Comparison of ENCODE assay signal across 9 mouse cellular contexts in the genomic region with DNA sequence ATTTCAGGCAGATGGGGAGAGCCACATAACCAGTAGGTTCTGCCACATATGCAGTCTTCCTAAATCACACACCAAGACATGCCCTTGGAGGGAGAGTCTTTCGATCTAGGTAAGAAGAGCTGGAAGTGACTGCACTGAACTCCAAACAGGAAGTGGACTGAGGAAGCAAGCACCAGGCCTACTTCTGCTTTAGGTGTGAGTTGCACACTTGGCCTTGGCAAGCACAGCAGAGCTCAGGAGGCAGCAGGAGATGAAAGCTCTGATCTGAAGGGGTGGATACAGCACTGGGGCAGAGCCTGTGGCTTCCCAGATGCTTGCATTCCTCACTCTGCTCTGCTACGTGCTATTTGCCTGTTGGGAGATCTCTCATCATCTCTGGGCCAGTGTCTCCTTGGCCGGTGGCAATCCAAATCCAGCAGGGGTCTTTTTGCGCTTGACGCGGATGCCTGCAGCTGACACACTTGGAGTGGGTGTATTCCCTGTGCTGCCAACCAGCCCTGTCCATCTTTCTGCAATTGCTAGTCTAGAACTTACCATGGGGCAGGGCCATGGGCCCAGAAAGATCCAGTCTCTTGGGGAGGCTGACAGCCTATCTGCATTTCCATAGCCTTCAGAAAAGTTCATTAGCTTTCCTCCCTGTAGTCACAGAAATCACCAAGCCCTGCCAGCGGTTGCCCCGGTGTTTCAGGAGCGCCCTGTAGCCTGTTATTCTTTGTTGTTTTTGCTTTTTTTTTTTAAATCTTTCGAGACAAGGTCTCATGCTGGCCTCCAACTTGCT. TPM values are rescaled to one million over a fixed set of nuclear protein-coding genes. Genes with fewer than 3 reads are reported as not detected.
DNase-seq lines count a peak whose midpoint lies in the region; ATAC-seq and TF ChIP-seq lines count a peak whose summit lies in the region.
"Had no signal": no experiment of that assay in that cellular context is flagged by ENCODE, and none has a peak within 500 bp of the region (broad histone marks: within the 10 kb centered on the region; RNA-seq: fewer than 3 reads in every experiment).

No protein-coding gene starts in this region.

- DNase-seq in layer of hippocampus, adult 2 months (ENCODE audit: low spot score in 2 of 2): no peak
- DNase-seq in layer of hippocampus, adult 18-20 months (ENCODE audit: low spot score in 2 of 2): no peak
- peak; percentile 56 for DNase-seq in NIH3T3 (ENCODE audit: low read depth)
- DNase-seq in MN1 (ENCODE audit: low spot score): no peak
- no peak for DNase-seq in testis, postnatal 10 days (ENCODE audit: low spot score)
- DNase-seq in cerebellum, adult 11 months: no peak
- DNase-seq: kidney, postnatal 36 days had no signal

- H3K4me3 ChIP-seq in layer of hippocampus, adult 2 months: no peak overlapping the region
- H3K4me3 ChIP-seq in hindbrain, embryonic 13.5 days: no peak overlapping the region
- peak overlapping the region; percentile 71 for H3K4me3 ChIP-seq in megakaryocyte, embryonic 14.5 days (replicated peaks)

- H3K9me3 ChIP-seq in hindbrain, embryonic 13.5 days: no peaks in the 10 kb centered on the region
- no peaks in the 10 kb centered on the region for H3K9me3 ChIP-seq in megakaryocyte, embryonic 14.5 days

- H3K27me3 ChIP-seq in hindbrain, embryonic 13.5 days: no peaks in the 10 kb centered on the region
- no peaks in the 10 kb centered on the region for H3K27me3 ChIP-seq in megakaryocyte, embryonic 14.5 days (replicated peaks)

- no peak overlapping the region for H3K9ac ChIP-seq in hindbrain, embryonic 13.5 days

- WGBS in hindbrain, embryonic 13.5 days: 71% methylated on average over 10 of the region's 10 CpGs

- H3K36me3 ChIP-seq in hindbrain, embryonic 13.5 days: no peaks in the 10 kb centered on the region
- H3K36me3 ChIP-seq in megakaryocyte, embryonic 14.5 days (replicated peaks; ENCODE audit: low read length): peaks cover 44% of the 10 kb centered on the region

- H3K4me1 ChIP-seq in hindbrain, embryonic 13.5 days (replicated peaks): peaks cover 43% of the 10 kb centered on the region
- peaks cover 98% of the 10 kb centered on the region for H3K4me1 ChIP-seq in megakaryocyte, embryonic 14.5 days

- peak overlapping the region; percentile 62; the same call in 1 of the 2 replicates for H3K27ac ChIP-seq in layer of hippocampus, adult 2 months
- H3K27ac ChIP-seq in hindbrain, embryonic 13.5 days: peak overlapping the region; percentile 23; the same call in 1 of the 2 replicates

- no peak for TF ChIP-seq CTCF in layer of hippocampus, adult 2 months (conservative IDR thresholded peaks at IDR 0.05)

- no peak overlapping the region for H3K4me2 ChIP-seq in hindbrain, embryonic 13.5 days

- no peak for ATAC-seq in hindbrain, embryonic 13.5 days (ENCODE audit: low FRiP score)

RNA-seq across cellular contexts. Expression of a gene that starts 25.8 kb away (rescaled TPM):
- 1 to 10 TPM; 4.8 to 5.0 TPM for total RNA-seq in layer of hippocampus, adult 2 months (2021)
- total RNA-seq in layer of hippocampus, adult 18-20 months (2021): 1 to 10 TPM; 3.6 to 3.7 TPM
- 0.51 and 0.75 TPM in 2 replicates for polyA plus RNA-seq in hindbrain, embryonic 13.5 days (2015; fragmentation: Nextera tagmentation; extraction: Ambion mirVana)
- polyA plus RNA-seq in megakaryocyte, embryonic 14.5 days (2012; ENCODE audit: insufficient read depth, low replicate concordance): 2.0 TPM in 1 of 2 replicates, not detected in the other

RNA-seq across cellular contexts. Expression of a gene that starts 34.0 kb away (rescaled TPM):
- total RNA-seq in layer of hippocampus, adult 2 months (2021): 10 to 100 TPM; 12.0 to 14.5 TPM
- total RNA-seq in layer of hippocampus, adult 18-20 months (2021): 10 to 100 TPM in 1 of 2 experiments, 1 to 10 TPM in 1; 7.7 to 11.7 TPM
- polyA plus RNA-seq in hindbrain, embryonic 13.5 days (2015; fragmentation: Nextera tagmentation; extraction: Ambion mirVana): 5.8 and 7.6 TPM in 2 replicates
- polyA plus RNA-seq in megakaryocyte, embryonic 14.5 days (2012; ENCODE audit: insufficient read depth, low replicate concordance): 198 and 329 TPM in 2 replicates

RNA-seq across cellular contexts. Expression of a gene that starts 41.1 kb away (rescaled TPM):
- under 1 TPM; 0.17 to 0.38 TPM for total RNA-seq in layer of hippocampus, adult 2 months (2021)
- total RNA-seq in layer of hippocampus, adult 18-20 months (2021): under 1 TPM in 1 of 2 experiments, not detected in 1; 0.12 TPM
- 3.8 and 4.4 TPM in 2 replicates for polyA plus RNA-seq in hindbrain, embryonic 13.5 days (2015; fragmentation: Nextera tagmentation; extraction: Ambion mirVana)
- polyA plus RNA-seq in megakaryocyte, embryonic 14.5 days (2012; ENCODE audit: insufficient read depth, low replicate concordance): 3.9 and 6.9 TPM in 2 replicates
